Mouse (Mus musculus): ENCODE measurements at regions not wholly inside any gene's neighbourhood (a gene's known extent, or its start where the extent isn't known, plus 50 kb on each side); places are given as distances from the start of the nearest gene placed in this dataset.

- TF ChIP-seq POLR2A (IDR thresholded peaks at IDR 0.05; ENCODE audit: borderline replicate concordance, extremely low read depth, insufficient read depth, insufficient read length, poor library complexity, severe bottlenecking) (no peak), CTCF (IDR thresholded peaks at IDR 0.05; ENCODE audit: borderline replicate concordance, extremely low read depth, insufficient read depth, insufficient read length) (peak; percentile 37; the same call in 1 of the 2 replicates)
- peak; percentile 56 for DNase-seq (ENCODE audit: low read depth)
Measured at GRCm38 (mm10) chr9:116511450-116511849, 336.3 kb upstream of the Tgfbr2 start.

GRCm38 (mm10) chr9:116507756-116508155 lies 332.6 kb upstream of the Tgfbr2 start:
- no peak for TF ChIP-seq POLR2A (IDR thresholded peaks at IDR 0.05; ENCODE audit: borderline replicate concordance, extremely low read depth, insufficient read depth, insufficient read length, poor library complexity, severe bottlenecking)
- no peak for TF ChIP-seq CTCF (IDR thresholded peaks at IDR 0.05; ENCODE audit: borderline replicate concordance, extremely low read depth, insufficient read depth, insufficient read length)
- no peak for DNase-seq (ENCODE audit: low read depth)

GRCm38 (mm10) chr9:116502831-116503230 lies 327.7 kb upstream of the Tgfbr2 start:
- no peak for DNase-seq (ENCODE audit: low read depth)
- TF ChIP-seq CTCF (IDR thresholded peaks at IDR 0.05; ENCODE audit: borderline replicate concordance, extremely low read depth, insufficient read depth, insufficient read length) (no peak), POLR2A (IDR thresholded peaks at IDR 0.05; ENCODE audit: borderline replicate concordance, extremely low read depth, insufficient read depth, insufficient read length, poor library complexity, severe bottlenecking) (no peak)

- no peak for DNase-seq (ENCODE audit: low read depth)
- TF ChIP-seq CTCF (IDR thresholded peaks at IDR 0.05; ENCODE audit: borderline replicate concordance, extremely low read depth, insufficient read depth, insufficient read length) (no peak), POLR2A (IDR thresholded peaks at IDR 0.05; ENCODE audit: borderline replicate concordance, extremely low read depth, insufficient read depth, insufficient read length, poor library complexity, severe bottlenecking) (no peak)
Measured at GRCm38 (mm10) chr9:116500951-116501350, 325.8 kb upstream of the Tgfbr2 start.

- TF ChIP-seq CTCF (IDR thresholded peaks at IDR 0.05; ENCODE audit: borderline replicate concordance, extremely low read depth, insufficient read depth, insufficient read length) (no peak), POLR2A (IDR thresholded peaks at IDR 0.05; ENCODE audit: borderline replicate concordance, extremely low read depth, insufficient read depth, insufficient read length, poor library complexity, severe bottlenecking) (no peak)
- DNase-seq (ENCODE audit: low read depth): no peak
Measured at GRCm38 (mm10) chr9:116491227-116491626, 316.1 kb upstream of the Tgfbr2 start.

GRCm38 (mm10) chr9:116489787-116490186 lies 314.6 kb upstream of the Tgfbr2 start:
- DNase-seq (ENCODE audit: low read depth): peak; percentile 42
- TF ChIP-seq POLR2A (IDR thresholded peaks at IDR 0.05; ENCODE audit: borderline replicate concordance, extremely low read depth, insufficient read depth, insufficient read length, poor library complexity, severe bottlenecking) (no peak), CTCF (IDR thresholded peaks at IDR 0.05; ENCODE audit: borderline replicate concordance, extremely low read depth, insufficient read depth, insufficient read length) (peak; percentile 46; the same call in 1 of the 2 replicates)

GRCm38 (mm10) chr9:116489273-116489672 lies 314.1 kb upstream of the Tgfbr2 start:
- no peak for TF ChIP-seq CTCF (IDR thresholded peaks at IDR 0.05; ENCODE audit: borderline replicate concordance, extremely low read depth, insufficient read depth, insufficient read length)
- TF ChIP-seq POLR2A (IDR thresholded peaks at IDR 0.05; ENCODE audit: borderline replicate concordance, extremely low read depth, insufficient read depth, insufficient read length, poor library complexity, severe bottlenecking): no peak
- DNase-seq (ENCODE audit: low read depth): peak; percentile 52

GRCm38 (mm10) chr9:116477309-116477708 lies 302.1 kb upstream of the Tgfbr2 start:
- TF ChIP-seq CTCF (IDR thresholded peaks at IDR 0.05; ENCODE audit: borderline replicate concordance, extremely low read depth, insufficient read depth, insufficient read length): no peak
- no peak for TF ChIP-seq POLR2A (IDR thresholded peaks at IDR 0.05; ENCODE audit: borderline replicate concordance, extremely low read depth, insufficient read depth, insufficient read length, poor library complexity, severe bottlenecking)
- DNase-seq (ENCODE audit: low read depth): no peak

- DNase-seq (ENCODE audit: low read depth): no peak
- TF ChIP-seq CTCF (IDR thresholded peaks at IDR 0.05; ENCODE audit: borderline replicate concordance, extremely low read depth, insufficient read depth, insufficient read length): no peak
- no peak for TF ChIP-seq POLR2A (IDR thresholded peaks at IDR 0.05; ENCODE audit: borderline replicate concordance, extremely low read depth, insufficient read depth, insufficient read length, poor library complexity, severe bottlenecking)
Measured at GRCm38 (mm10) chr9:116475206-116475955, 300.2 kb upstream of the Tgfbr2 start.

- DNase-seq (ENCODE audit: low read depth): no peak
Measured at GRCm38 (mm10) chr9:116472855-116473254, 297.7 kb upstream of the Tgfbr2 start.

GRCm38 (mm10) chr9:116468569-116469250 lies 293.6 kb upstream of the Tgfbr2 start:
- TF ChIP-seq CTCF (IDR thresholded peaks at IDR 0.05; ENCODE audit: borderline replicate concordance, extremely low read depth, insufficient read depth, insufficient read length) (no peak), POLR2A (IDR thresholded peaks at IDR 0.05; ENCODE audit: borderline replicate concordance, extremely low read depth, insufficient read depth, insufficient read length, poor library complexity, severe bottlenecking) (no peak)
- peak; percentile 91 for DNase-seq (ENCODE audit: low read depth)

More at GRCm38 (mm10) chr9:116472855-116473254, 297.7 kb upstream of the Tgfbr2 start:
- TF ChIP-seq POLR2A (IDR thresholded peaks at IDR 0.05; ENCODE audit: borderline replicate concordance, extremely low read depth, insufficient read depth, insufficient read length, poor library complexity, severe bottlenecking) (no peak), CTCF (IDR thresholded peaks at IDR 0.05; ENCODE audit: borderline replicate concordance, extremely low read depth, insufficient read depth, insufficient read length) (no peak)

Data from brain, embryonic 14.5 days (tissue).